Mouse (Mus musculus): Measurements from ENCODE around the gene Alg14.

DNA sequence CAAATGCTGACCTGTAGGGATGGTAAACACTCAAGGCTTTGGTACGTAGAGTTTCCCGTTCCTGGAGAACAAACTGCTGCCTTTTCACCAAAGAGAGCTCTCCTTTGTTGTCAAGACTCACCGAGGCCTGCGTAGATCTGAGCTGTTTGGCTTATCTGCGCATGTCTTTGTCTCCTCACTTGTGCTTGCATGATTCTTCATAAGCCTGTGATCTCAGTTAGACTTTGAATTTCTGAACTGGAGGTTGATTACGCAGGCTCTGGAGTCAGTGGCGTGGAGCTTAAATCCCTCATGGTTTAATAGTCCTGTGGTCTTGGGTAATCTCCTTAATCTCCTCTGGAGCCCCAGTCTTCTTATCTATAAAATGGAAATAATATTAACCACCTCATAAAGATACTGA lies 51.7 kb downstream of the Alg14 start:
- TF ChIP-seq POLR2A (IDR thresholded peaks at IDR 0.05; ENCODE audit: extremely low read depth, insufficient read depth, low read length) (no peak), CTCF (IDR thresholded peaks at IDR 0.05; ENCODE audit: extremely low read depth, insufficient read depth, low read length) (no peak)

Data from cortical plate, adult 2 months (tissue).